Mouse (Mus musculus) retina, postnatal 7 days (tissue): ENCODE measurements around the gene Slc22a14.

Experiments
- DNase-seq: peaks from one replicate; pipeline ENCODE4 v3.0.0-alpha.2; 2012; ENCODE audit warnings: low read depth, low spot score

Gene Slc22a14

DNA sequence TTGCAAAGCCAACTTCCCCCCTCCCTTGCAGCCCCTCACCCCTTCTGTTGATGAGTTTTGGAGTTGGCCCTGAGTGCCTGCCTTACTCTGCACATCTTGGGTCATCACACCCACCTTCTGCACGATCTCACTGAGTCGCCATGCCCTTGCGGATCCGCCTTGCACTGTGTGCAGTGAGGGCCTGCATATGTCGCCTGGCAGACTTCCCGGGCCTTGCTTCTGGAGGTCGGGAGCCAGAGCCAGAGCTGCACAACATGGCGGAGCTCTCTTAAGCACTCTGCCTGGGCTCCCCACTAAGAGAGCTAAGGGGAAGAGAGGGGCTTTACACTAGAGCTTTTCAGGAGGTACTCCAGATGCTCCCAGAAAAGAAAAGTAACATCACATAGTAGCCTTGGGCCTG is 220.7 kb downstream of the Slc22a14 start:
- no peak for DNase-seq

- DNase-seq, result no peak
Measured at GRCm38 (mm10) chr9:119143372-119143771, 222.0 kb downstream of the Slc22a14 start.

DNA sequence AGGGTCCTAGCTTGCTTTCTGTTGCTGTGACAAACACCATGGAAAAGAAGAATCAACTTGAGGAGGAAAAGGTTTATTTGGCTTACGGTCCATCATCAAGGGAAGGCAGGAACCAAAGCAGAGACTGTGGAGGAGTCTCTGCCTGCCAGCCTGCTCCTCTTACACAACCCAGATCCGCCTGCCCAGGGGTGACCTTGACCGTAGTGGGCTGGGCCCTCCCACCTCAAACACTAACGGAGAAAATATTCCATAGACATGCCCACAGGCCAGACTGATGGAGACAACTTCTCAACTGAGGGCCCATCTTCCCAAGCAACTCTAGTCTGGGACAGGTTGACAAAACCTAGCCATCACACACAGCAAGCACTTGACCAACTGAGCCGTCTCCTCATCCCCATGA is 223.3 kb downstream of the Slc22a14 start:
- no peak for DNase-seq

- no peak for DNase-seq
Measured at GRCm38 (mm10) chr9:119138836-119139235, 226.5 kb downstream of the Slc22a14 start.

- DNase-seq, result no peak
Measured at GRCm38 (mm10) chr9:119130692-119131091, 234.7 kb downstream of the Slc22a14 start.

GRCm38 (mm10) chr9:119128436-119129181 is 236.7 kb downstream of the Slc22a14 start:
- no peak for DNase-seq

DNA sequence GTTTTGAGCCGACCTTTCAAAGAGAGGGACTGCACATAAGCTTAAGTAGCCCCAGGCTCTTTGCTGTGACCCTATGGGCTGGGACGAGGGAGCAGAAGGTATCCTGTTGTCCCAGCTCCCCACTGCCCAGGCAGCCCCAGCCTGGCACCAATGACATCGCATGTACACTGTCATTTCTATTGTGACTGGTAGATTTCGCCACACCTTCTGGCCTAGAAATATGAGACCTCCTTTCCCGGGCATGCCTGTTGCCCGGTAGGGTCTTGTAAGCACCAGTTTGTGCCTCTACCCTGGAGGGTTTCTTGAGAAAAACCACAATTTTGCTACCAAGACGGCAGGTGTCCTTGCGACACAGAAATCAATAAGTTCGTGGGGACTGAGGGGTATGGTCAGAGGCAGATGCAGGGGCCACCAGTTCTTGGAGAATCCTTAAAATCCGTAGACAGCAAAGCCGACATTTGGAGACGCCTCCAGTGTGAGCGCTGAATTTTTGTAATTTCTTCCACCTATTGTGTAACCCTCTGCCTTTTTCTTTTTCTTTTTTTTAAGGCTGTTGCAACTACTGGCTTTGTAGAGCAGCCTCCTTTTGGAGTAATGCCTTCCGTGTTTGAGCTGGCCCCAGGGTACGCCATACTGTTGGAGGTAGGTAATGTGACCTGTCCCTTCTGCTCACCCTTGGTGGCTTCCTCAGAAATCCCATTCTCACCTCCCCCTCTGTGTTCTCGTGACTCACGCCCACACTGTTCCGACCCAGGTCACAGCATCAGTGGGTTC is 242.6 kb downstream of the Slc22a14 start:
- no peak for DNase-seq

- DNase-seq, result no peak
Measured at GRCm38 (mm10) chr9:119120168-119120560, 245.2 kb downstream of the Slc22a14 start.
